Mouse (Mus musculus): Measurements from ENCODE around the gene Trpt1. TPM values are rescaled to one million over a fixed set of nuclear protein-coding genes. Genes with fewer than 3 reads are reported as not detected.
A peak's percentile ranks its signal among the peaks of the same experiment; 100 is the strongest.

Trpt1 gene
- polyA plus RNA-seq, 1 experiment from 2014 or later, result 10.2 TPM

- no peaks in the 10 kb centered on the region for H3K27me3 ChIP-seq (ENCODE audit: control insufficient read depth, insufficient read depth, low read length)
- no peak within 1 kb of the TSS for H3K4me3 ChIP-seq (ENCODE audit: low read depth, low read length)
- DNase-seq (ENCODE audit: low spot score, missing footprints) (no peak), ATAC-seq (ENCODE audit: low FRiP score) (no peak)
- no peaks in the 10 kb centered on the region for H3K4me1 ChIP-seq (ENCODE audit: control insufficient read depth, insufficient read depth, low read length)
- WGBS, result 95% methylated on average over 5 of the region's 5 CpGs
- peaks cover 24% of the 10 kb centered on the region for H3K36me3 ChIP-seq (ENCODE audit: control insufficient read depth, insufficient read depth, low read length)
- no peak within 1 kb of the TSS for H3K9ac ChIP-seq (ENCODE audit: low read length)
- H3K9me3 ChIP-seq (ENCODE audit: control insufficient read depth, low read length), result no peaks in the 10 kb centered on the region
- H3K4me2 ChIP-seq, result no peak within 1 kb of the TSS
- no peak within 1 kb of the TSS for H3K27ac ChIP-seq (ENCODE audit: low read depth, low read length)
Measured at GRCm38 (mm10) chr19:7019191-7019590, 23.3 kb downstream of the Trpt1 start, which contains the start of gene Fermt3. Gene Fermt3, minus strand, starts transcription at chr19:7019469.

GRCm38 (mm10) chr19:7020224-7020641 is 24.3 kb downstream of the Trpt1 start:
- Histone ChIP-seq H3K4me1 (ENCODE audit: control insufficient read depth, insufficient read depth, low read length) (no peaks in the 10 kb centered on the region), H3K9ac (ENCODE audit: low read length) (no peak overlapping the region), H3K27ac (ENCODE audit: low read depth, low read length) (no peak overlapping the region), H3K27me3 (ENCODE audit: control insufficient read depth, insufficient read depth, low read length) (no peaks in the 10 kb centered on the region), H3K4me2 (no peak overlapping the region), H3K36me3 (ENCODE audit: control insufficient read depth, insufficient read depth, low read length) (peaks cover 34% of the 10 kb centered on the region), H3K9me3 (ENCODE audit: control insufficient read depth, low read length) (no peaks in the 10 kb centered on the region), H3K4me3 (ENCODE audit: low read depth, low read length) (no peak overlapping the region)
- DNase-seq (ENCODE audit: low spot score, missing footprints) (peak; percentile 85), ATAC-seq (ENCODE audit: low FRiP score) (no peak)
- 61% methylated on average over 3 of the region's 3 CpGs for WGBS

- WGBS, result 96% methylated on average over 5 of the region's 5 CpGs
- Histone ChIP-seq H3K27me3 (ENCODE audit: control insufficient read depth, insufficient read depth, low read length) (no peaks in the 10 kb centered on the region), H3K4me2 (no peak overlapping the region), H3K27ac (ENCODE audit: low read depth, low read length) (no peak overlapping the region), H3K9me3 (ENCODE audit: control insufficient read depth, low read length) (no peaks in the 10 kb centered on the region), H3K9ac (ENCODE audit: low read length) (no peak overlapping the region), H3K4me1 (ENCODE audit: control insufficient read depth, insufficient read depth, low read length) (no peaks in the 10 kb centered on the region), H3K36me3 (ENCODE audit: control insufficient read depth, insufficient read depth, low read length) (peaks cover 64% of the 10 kb centered on the region), H3K4me3 (ENCODE audit: low read depth, low read length) (no peak overlapping the region)
- DNase-seq (ENCODE audit: low spot score, missing footprints) (no peak), ATAC-seq (ENCODE audit: low FRiP score) (no peak)
Measured at GRCm38 (mm10) chr19:7029531-7029930, 33.6 kb downstream of the Trpt1 start.

- no peak overlapping the region for H3K27ac ChIP-seq (ENCODE audit: low read depth, low read length)
- 94% methylated on average over 5 of the region's 5 CpGs for WGBS
- H3K4me1 ChIP-seq (ENCODE audit: control insufficient read depth, insufficient read depth, low read length), result peaks cover 16% of the 10 kb centered on the region
- no peak overlapping the region for H3K4me2 ChIP-seq
- peaks cover 42% of the 10 kb centered on the region for H3K36me3 ChIP-seq (ENCODE audit: control insufficient read depth, insufficient read depth, low read length)
- no peaks in the 10 kb centered on the region for H3K27me3 ChIP-seq (ENCODE audit: control insufficient read depth, insufficient read depth, low read length)
- no peak for ATAC-seq (ENCODE audit: low FRiP score)
- no peak overlapping the region for H3K9ac ChIP-seq (ENCODE audit: low read length)
- no peak for DNase-seq (ENCODE audit: low spot score, missing footprints)
- H3K4me3 ChIP-seq (ENCODE audit: low read depth, low read length), result no peak overlapping the region
- H3K9me3 ChIP-seq (ENCODE audit: control insufficient read depth, low read length), result no peaks in the 10 kb centered on the region
Measured at GRCm38 (mm10) chr19:7034006-7034405, 38.1 kb downstream of the Trpt1 start.

- DNase-seq (ENCODE audit: low spot score, missing footprints), result no peak
- Histone ChIP-seq H3K9me3 (ENCODE audit: control insufficient read depth, low read length) (no peaks in the 10 kb centered on the region), H3K9ac (ENCODE audit: low read length) (peak overlapping the region; percentile 93), H3K27ac (ENCODE audit: low read depth, low read length) (peak overlapping the region; percentile 87), H3K4me3 (ENCODE audit: low read depth, low read length) (peak overlapping the region; percentile 92), H3K4me1 (ENCODE audit: control insufficient read depth, insufficient read depth, low read length) (peaks cover 22% of the 10 kb centered on the region), H3K36me3 (ENCODE audit: control insufficient read depth, insufficient read depth, low read length) (peaks cover 9% of the 10 kb centered on the region), H3K4me2 (peak overlapping the region; percentile 87), H3K27me3 (ENCODE audit: control insufficient read depth, insufficient read depth, low read length) (no peaks in the 10 kb centered on the region)
- WGBS, result 2% methylated on average over 35 of the region's 35 CpGs
- no peak for ATAC-seq (ENCODE audit: low FRiP score)
Measured at GRCm38 (mm10) chr19:7039088-7039720, 43.3 kb downstream of the Trpt1 start.

GRCm38 (mm10) chr19:7039841-7040636 is 44.1 kb downstream of the Trpt1 start, which contains the start of gene Stip1:
Gene Stip1, minus strand, starts transcription at chr19:7039967.
- Histone ChIP-seq H3K9me3 (ENCODE audit: control insufficient read depth, low read length) (no peaks in the 10 kb centered on the region), H3K4me1 (ENCODE audit: control insufficient read depth, insufficient read depth, low read length) (peaks cover 22% of the 10 kb centered on the region), H3K27ac (ENCODE audit: low read depth, low read length) (peak within 1 kb of the TSS; percentile 89), H3K4me3 (ENCODE audit: low read depth, low read length) (peak within 1 kb of the TSS; percentile 92), H3K9ac (ENCODE audit: low read length) (peak within 1 kb of the TSS; percentile 93), H3K36me3 (ENCODE audit: control insufficient read depth, insufficient read depth, low read length) (peaks cover 5% of the 10 kb centered on the region), H3K4me2 (peak within 1 kb of the TSS; percentile 87), H3K27me3 (ENCODE audit: control insufficient read depth, insufficient read depth, low read length) (no peaks in the 10 kb centered on the region)
- under 1% methylated on average over 45 of the region's 49 CpGs for WGBS
- peak; percentile 100 for DNase-seq (ENCODE audit: low spot score, missing footprints)
- ATAC-seq (ENCODE audit: low FRiP score), result peak; percentile 99

- DNase-seq (ENCODE audit: low spot score, missing footprints) (no peak), ATAC-seq (ENCODE audit: low FRiP score) (no peak)
- H3K27ac ChIP-seq (ENCODE audit: low read depth, low read length), result peak overlapping the region; percentile 89
- H3K27me3 ChIP-seq (ENCODE audit: control insufficient read depth, insufficient read depth, low read length), result no peaks in the 10 kb centered on the region
- peak overlapping the region; percentile 45 for H3K4me3 ChIP-seq (ENCODE audit: low read depth, low read length)
- peak overlapping the region; percentile 72 for H3K4me2 ChIP-seq
- WGBS, result 28% methylated on average over 13 of the region's 13 CpGs
- peaks cover 22% of the 10 kb centered on the region for H3K4me1 ChIP-seq (ENCODE audit: control insufficient read depth, insufficient read depth, low read length)
- H3K9ac ChIP-seq (ENCODE audit: low read length), result peak overlapping the region; percentile 83
- peaks cover under 1% of the 10 kb centered on the region; the same call in 1 of the 2 replicates for H3K36me3 ChIP-seq (ENCODE audit: control insufficient read depth, insufficient read depth, low read length)
- H3K9me3 ChIP-seq (ENCODE audit: control insufficient read depth, low read length), result no peaks in the 10 kb centered on the region
Measured at GRCm38 (mm10) chr19:7040637-7041130, 44.8 kb downstream of the Trpt1 start.

GRCm38 (mm10) chr19:7041171-7041570 is 45.2 kb downstream of the Trpt1 start:
- DNase-seq (ENCODE audit: low spot score, missing footprints) (no peak), ATAC-seq (ENCODE audit: low FRiP score) (no peak)
- WGBS, result 89% methylated on average over 2 of the region's 2 CpGs
- H3K4me1 ChIP-seq (ENCODE audit: control insufficient read depth, insufficient read depth, low read length), result peaks cover 22% of the 10 kb centered on the region
- H3K27me3 ChIP-seq (ENCODE audit: control insufficient read depth, insufficient read depth, low read length), result no peaks in the 10 kb centered on the region
- no peak overlapping the region for H3K9ac ChIP-seq (ENCODE audit: low read length)
- H3K4me3 ChIP-seq (ENCODE audit: low read depth, low read length), result no peak overlapping the region
- H3K36me3 ChIP-seq (ENCODE audit: control insufficient read depth, insufficient read depth, low read length), result no peaks in the 10 kb centered on the region
- no peak overlapping the region for H3K27ac ChIP-seq (ENCODE audit: low read depth, low read length)
- H3K9me3 ChIP-seq (ENCODE audit: control insufficient read depth, low read length), result no peaks in the 10 kb centered on the region
- H3K4me2 ChIP-seq, result no peak overlapping the region

- DNase-seq (ENCODE audit: low spot score, missing footprints), result no peak
- Histone ChIP-seq H3K4me3 (ENCODE audit: low read depth, low read length) (no peak overlapping the region), H3K36me3 (ENCODE audit: control insufficient read depth, insufficient read depth, low read length) (no peaks in the 10 kb centered on the region), H3K9me3 (ENCODE audit: control insufficient read depth, low read length) (no peaks in the 10 kb centered on the region), H3K4me1 (ENCODE audit: control insufficient read depth, insufficient read depth, low read length) (peaks cover 5% of the 10 kb centered on the region), H3K4me2 (no peak overlapping the region), H3K27ac (ENCODE audit: low read depth, low read length) (no peak overlapping the region), H3K27me3 (ENCODE audit: control insufficient read depth, insufficient read depth, low read length) (no peaks in the 10 kb centered on the region), H3K9ac (ENCODE audit: low read length) (no peak overlapping the region)
- WGBS, result 73% methylated on average over 4 of the region's 4 CpGs
- ATAC-seq (ENCODE audit: low FRiP score), result no peak
Measured at GRCm38 (mm10) chr19:7044279-7044678, 48.3 kb downstream of the Trpt1 start.

Measured in midbrain, embryonic 11.5 days (tissue).